Mouse (Mus musculus) T-cell, adult 2 months (primary cell): ENCODE data around the gene Mgrn1.

Experiments used
- DNase-seq: peaks from one replicate; pipeline ENCODE4 v3.0.0; 2022; ENCODE audit warnings: low spot score

Gene Mgrn1

DNA sequence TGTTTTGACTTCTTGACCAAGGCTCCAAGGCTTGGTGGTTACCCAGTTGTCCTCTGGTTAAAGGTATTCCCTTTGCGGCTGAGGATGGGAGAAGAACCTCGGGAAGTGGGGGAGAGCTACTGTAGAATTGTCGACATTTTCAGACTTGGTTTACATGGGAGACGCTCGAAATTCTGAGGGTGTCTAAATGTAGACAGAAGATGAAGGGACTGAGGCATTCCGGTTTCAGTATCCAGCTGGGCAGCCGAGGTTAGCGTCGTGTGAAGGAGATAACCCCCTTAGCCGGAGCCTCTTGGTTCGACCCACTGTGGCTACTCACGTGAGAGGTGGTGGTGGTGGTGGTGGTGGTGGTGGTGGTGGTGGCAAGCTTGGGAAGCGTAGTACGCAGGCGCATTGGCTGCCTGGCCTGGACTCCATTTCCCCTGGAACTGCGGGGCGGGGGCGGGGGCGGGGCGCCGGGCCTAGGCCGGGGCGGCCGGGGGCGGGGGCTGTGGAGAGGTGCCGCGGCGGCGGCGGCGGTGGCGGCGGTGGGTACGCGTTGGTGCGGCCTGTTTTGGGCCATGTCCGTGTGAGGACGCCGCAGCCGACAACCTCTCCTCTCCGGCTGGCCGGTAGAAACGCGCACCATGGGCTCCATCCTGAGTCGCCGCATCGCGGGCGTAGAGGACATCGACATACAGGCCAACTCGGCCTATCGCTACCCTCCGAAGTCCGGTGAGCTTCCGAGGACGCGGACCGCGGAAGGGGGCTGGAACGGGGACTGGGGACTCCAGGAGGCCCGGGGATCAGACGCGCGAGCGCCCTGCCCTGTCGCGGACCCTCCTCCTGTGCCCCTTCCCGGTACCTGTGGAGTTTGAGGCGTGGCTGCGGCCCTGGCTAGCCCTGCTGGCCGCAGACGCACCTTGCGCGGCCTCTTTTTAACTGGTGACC is at the start of gene Mgrn1:
Mgrn1 (plus strand) TSS at position 490 of the 930 bp plus-strand sequence.
- DNase-seq, result peak; percentile 76

DNA sequence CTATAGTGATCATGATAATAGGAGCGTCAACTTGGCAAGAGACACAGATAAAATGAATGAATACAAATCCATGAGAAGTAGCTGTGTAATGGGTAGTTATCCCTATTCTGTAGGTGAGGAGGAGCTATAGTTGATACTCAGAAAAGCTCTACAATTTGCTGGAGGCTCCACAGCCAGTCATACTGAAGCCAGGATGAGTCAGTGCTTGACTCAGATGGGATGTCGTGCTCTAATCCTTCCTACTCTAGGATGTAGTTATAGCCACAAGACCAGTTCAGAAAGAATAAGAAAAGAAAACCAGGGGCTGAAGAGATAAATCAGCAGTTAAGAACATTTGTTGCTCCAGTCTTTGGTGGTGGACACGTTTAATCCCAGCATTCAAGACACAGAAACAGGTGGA is 48.4 kb upstream of the Mgrn1 start:
- no peak for DNase-seq

DNA sequence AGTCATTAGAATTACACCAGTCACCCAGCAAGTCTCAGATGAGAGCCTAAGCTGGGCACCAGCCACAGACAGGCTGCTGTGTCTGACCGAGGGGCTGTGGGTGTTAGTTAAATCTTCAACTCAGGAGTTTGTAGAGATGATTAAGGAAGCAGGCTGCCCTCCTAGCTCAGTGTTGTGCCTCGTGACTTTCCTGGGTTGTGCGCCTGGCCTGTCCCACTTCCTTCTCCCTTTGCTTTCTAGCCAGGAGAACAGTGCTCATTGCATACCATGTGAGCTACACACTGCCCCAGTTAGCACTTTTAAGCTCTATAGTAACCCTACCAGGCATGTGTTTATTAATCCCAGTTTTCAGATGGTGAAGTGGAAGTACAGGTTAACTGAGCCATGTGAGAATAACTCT is 46.5 kb upstream of the Mgrn1 start:
- no peak for DNase-seq

DNA sequence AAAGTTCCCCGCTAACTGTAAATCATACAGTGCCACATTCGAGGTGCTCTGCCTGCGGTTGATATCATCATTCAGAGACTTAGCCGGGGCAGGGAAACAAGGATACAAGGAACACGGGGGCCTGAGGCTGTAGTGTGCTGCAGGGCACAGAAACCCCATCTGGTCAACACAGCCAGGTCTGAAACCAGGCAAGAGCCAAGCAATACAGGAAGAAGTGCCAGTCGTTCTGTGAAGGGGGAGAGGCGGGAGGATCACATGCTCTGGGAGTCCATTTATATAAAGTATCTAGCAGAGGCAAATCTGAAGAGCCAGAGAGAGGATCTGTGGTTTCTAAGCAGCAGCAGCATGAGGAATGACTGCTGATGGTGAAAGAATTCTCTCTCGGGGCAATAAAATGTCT is 45.8 kb upstream of the Mgrn1 start:
- DNase-seq, result no peak

DNA sequence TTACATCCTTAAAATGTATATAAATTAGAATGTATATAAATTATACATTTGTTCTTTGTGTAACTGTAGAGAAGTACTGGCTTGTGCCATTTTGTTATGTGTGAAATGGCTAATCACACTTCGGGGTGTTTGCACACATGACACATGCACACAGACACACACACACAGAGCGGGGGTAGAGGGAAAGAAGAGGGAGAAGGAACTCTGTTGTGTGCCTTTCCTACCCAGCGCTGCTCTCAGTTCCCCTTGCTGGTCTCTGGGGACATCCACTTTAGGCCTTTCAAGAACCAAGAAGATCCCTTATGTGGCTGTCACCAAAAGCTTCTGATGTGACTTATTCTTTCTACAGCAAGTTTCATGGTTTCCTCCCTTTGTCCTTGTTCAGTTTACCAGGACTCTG is 39.0 kb upstream of the Mgrn1 start:
- no peak for DNase-seq

DNA sequence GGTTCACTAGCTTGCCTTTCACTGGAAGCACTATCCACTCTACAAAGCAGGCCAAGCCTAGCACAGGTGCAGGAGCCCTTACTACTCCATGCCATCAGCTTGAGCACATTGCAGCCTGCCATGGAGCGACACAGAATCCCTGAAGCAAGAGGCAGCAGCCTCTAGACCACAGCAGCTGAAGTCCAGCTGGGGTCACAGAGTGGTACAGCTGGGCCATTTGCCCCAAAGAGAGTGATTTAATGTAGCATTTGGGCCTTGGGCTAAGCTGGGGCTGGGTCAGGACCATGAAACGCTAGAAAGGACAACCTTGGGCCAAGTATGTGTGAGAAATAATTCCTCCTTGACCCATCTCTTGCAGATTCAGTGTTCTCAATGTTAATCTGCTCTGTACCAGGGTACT is 38.0 kb upstream of the Mgrn1 start:
- DNase-seq, result no peak

DNA sequence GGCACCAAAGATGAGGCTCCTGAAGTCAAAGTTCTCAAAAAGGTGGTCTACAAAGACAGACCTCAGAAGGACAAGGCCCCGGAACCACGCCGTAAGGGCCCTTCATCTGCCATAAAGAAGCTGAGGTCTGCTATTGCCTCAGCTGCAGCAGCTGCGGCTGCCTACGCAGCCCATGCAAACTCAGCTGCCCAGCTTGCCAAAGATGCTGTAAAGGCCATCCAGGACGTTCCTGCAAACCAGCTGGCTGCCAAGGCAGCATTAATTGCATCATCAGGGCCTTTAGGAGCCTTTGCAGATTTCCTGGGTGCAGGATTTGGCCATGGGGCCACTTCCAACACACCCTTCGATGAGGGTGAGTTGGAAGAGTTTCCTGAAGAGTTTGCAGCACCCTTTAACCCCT is 35.7 kb upstream of the Mgrn1 start:
- no peak for DNase-seq

DNA sequence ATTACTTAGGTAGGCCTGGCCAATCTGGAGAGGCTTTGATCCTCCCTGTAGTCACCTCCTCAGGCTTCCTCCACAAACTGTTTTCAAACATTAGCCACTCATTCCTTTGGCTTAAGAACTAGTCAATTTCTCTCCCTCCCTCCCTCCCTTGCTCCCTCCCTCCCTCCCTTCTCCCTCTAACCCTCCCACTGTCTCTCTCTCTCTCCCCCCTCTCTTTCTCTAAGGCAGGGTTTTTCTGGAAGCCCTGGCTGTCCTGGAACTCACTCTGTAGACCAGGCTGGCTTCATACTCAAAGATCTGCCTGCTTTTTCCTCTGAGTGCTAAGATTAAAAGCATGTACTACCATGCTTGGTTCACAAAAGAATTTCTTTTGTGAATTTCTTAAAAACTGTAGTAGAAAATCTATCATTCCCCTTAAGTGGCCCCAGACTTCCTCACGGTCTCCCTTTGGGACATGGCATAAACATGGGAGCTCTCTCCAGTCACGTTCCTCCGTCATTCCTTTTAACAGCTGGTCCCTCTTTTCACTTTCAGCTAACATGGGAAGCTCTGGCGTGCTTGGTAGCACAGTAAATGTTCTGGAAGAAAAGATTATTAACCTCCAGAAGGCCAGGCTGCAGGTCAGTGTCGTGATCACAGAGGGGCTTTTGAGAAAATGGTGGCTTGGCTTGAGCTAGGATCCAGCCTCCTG is 35.0 kb upstream of the Mgrn1 start:
- no peak for DNase-seq

DNA sequence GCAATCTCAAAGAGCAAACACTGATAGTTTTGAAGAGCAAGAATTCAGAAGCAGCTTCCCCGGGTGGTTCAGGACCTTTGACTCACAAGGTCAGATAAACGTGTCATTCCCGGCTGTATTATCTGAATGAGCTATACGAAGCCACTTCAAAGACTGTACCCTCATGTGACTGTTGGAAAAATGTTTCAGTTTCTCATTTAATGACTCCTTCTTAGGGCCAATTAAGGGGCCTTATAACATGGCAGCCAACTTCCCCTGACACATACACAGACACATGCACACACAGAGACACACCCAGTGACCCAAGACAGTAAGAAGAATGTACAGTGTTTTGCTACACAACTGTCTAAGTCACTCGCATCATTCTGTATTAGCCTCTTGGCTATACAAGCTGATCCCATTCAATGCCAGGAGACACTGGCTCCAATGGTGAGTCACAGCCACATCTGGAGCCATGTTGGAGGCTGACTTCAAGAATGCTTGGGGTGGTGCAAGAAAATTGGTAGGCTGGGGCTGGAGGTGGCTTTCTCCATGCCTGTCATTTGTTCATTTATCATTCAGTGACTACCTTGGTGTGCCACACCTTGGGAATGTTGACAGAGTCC is 30.9 kb upstream of the Mgrn1 start:
- DNase-seq, result no peak

DNA sequence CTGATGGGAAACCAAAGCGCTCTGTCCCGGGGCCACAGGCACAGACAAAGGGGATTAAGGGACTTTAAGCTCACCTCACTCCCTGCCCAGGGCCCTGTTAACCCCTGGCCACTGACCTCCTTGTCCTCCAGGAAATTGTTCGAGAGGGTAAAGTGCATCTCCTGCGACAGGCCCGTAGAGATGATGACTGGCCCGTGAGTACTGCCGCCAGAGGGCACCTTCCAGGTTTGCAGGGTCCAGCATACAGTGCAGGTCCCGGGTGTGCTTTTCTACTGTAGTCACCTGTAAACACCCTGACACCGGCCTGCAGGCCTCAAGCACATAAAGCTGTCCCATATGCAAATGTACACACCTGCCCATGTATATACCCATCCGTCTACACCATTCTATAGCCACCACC is 24.7 kb upstream of the Mgrn1 start:
- no peak for DNase-seq

DNA sequence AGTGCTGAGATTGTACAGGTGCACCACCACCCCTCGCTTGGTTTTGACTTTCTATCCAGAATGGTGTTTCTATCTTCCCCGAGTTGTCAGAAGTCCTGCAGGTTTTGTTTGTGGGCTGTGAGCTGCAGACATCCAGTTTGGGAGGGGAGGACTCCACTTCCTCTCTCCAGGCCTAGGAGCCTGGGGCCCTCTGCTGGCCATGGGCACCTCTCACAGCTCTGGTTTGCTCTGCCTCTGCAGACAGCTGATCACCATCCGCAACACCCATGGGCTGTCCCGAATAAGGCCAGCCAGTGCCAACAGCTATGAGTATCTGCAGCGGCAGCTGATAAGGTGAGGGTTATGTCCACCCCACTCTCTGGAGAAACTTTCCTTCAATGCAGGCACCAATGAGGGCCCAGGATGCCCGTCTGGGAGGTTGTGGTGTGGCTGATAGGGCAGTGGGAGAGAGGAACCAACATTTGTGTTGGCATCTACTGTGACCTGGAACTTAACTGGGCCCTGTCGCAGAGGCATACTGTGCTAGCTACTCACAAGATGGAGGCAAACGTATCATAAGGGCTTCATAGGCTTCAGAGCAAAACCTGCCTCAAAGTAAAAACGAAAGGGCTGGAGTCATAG is 23.1 kb upstream of the Mgrn1 start:
- peak; percentile 63 for DNase-seq

DNA sequence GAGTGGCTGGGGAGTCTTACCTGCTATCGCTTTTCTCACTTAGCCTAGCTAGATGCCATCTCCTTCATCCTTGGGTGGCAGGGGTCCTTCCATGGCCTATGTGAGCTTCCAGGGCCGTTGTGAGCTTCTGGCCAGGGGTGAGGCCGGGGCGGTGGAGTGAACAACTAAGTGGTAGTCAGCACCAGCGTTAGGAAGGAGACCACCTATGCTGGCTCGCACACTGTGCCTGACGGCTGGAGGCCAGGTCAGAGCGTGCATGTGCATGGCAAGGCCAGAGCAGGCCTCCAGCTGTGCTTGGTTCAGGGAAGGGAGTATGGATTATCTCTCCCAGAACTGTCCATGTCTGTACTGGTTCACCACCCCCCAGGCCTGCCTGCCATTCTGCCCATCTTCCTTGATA is 22.3 kb upstream of the Mgrn1 start:
- DNase-seq, result no peak

DNA sequence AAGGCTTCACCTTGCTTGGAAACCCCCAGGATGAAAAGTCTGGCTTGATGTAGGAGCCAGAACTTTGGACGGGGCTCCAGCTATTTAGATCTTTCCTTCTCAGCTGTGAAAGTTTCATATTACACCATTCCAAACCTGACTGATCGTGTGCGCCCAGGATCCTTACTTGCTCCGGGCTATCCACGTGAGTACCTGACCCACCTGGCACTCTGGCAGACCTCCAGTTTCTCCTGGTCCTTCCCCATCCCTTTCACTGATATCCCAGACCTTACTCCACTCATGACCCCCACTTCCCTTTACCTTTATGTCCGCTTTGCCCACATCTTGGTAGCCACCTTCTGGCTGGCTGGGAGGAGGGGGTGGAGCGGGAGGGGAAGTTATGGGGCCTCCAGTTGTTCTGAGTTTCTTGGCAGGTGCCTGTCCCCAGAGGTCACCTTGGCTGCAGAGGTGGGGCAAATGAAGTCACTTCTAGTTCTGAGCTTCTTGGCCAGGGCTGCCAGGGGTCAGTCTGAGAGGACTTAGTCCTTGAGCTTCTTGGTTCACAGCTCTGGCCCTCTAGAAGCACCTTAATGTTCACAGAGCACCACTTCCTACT is 19.9 kb upstream of the Mgrn1 start:
- no peak for DNase-seq

DNA sequence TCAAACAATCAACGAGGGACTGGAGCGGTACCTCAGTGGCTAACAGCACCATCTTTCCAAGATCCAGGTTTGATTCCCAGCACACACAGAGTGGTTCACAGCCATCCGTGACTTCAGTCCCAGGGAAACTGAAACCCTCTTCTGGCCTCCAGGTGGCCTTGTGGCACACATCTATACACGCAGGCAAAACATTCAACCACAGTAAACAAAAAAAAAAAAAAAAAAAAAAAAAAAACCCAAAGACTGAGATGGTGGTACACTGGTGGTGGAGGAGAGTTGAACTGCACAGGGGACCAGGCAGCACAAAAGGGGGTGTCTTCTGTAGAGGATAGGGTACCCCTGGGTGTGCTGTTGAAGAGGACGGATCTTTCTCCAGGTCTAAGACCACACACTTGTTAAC is 15.6 kb upstream of the Mgrn1 start:
- no peak for DNase-seq

DNA sequence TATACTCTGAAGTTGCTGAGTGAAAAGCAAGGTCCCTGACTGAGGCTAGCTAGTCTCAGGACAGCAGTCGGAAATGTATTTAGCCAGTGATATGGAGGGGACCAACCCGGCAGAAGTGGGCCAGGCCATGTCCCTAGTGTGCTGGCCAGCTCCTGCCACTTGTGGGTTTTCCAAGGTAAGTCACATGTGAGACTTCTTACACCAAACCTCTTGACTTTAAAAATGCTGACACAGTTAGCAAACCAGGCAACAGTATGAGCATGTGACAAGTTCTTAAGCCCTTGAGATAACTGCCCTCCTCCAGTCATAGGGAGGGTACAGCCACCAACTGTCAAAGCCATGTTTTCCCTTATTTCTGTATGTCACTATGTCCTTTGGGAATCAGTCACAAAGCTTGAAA is 14.1 kb upstream of the Mgrn1 start:
- DNase-seq, result no peak

DNA sequence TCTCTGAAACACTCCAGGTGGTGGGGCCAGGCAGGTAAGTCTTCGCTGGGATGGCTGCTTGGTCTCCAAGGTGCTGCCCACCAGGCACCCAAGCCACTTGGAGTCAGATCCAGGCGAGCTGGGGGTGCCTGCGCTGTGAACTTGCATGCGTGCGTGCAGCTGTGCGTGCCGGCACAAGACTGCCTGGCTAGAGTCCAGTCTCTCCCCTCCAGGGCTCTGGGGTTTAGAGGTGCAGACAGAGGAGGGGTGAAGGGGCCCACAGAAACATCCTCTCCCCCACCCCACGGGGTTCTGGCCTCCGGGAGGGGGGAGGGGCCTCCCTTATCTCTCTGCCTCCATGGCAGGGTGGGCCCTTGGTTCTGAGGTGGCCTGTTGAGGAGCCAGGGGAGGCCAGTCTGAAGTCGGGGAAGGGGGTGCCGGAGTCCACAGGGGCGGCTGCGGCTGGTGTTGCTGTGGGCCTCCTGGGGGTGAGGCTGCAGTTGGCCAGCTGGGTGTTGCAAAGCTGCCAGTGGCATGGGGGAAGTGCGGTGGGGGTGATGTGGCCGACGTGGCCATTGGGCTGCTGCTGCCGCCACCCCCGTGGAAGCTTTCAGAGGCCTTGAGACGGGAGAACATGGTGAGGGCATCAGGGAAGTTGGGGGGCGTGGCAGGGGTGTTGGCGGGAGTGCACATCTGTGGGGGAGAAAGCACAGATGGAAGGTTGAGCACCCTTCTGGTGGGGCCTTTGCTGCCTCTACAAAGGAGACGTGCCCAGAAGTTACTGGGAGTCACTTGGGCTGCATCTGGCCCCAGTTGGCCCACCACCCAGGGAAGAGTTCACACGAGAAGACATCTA is 10.6 kb upstream of the Mgrn1 start:
- no peak for DNase-seq

DNA sequence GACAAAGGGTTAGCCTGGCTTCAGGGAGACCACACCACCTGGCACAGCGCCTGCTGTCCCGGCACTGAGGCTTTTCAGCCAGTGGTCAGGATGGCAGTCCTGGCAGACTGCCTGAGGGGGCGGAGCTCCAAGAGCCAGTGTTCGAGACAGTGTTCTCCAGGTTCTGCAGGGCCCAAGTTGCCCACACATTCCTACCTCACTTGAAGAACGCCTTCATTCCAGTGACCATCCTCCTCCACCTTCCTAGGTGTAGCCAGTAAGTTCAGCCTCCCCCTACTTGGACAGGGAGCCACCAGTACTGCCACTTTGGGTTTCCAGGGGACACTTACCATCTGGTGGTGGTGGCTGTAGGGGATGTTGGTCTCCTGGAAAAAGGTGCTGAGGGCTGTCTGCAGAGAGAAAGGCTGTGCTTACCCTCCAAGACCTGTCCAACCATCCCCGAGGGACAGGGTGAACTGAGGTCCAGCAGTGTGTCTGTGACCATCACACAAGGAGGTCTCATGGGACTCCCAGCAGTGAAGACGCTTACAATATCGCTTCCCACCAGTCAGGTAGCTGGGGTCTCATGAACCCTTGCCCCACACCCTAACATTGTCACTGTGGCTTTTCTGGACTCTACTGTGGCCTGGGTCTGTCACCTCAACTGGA is 9.9 kb upstream of the Mgrn1 start:
- DNase-seq, result no peak

DNA sequence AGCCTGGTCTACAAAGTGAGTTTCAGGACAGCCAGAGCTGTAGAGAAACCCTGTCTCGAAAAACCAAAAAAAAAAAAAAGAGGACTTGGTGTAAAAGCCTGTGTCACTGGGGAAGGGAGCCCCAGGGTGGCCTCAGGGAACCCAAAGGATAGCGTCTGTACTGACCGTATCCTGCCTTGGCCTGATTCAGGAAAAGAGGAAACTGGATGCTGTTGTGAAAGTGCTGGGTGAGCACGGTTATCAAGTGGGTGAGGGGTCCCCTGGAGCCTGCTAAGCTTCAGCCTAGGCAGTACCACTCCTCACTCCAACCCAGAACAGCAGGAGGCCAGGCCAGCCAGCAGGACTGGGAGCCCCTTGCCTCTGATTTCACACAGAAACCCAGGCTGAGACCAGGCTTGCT is 8.9 kb upstream of the Mgrn1 start:
- no peak for DNase-seq

DNA sequence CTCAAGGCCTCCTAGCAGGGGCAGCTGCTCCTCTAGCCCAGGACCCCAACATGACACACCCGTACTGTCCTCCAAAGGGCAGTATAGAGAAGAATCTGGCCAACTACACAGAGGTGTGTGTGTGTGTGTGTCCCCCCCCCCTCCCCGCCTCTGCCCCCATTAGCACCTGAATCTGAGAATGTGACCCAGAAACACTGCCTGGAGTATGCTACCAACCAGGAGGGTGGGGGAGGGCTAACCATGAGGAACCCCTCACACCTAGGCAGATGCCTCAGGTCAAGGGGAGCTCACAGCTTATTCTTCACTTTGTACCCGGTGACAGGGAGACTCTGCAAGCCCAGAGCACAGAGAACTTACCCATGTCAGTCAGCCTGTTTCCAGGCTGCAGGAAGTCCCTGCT is 8.3 kb upstream of the Mgrn1 start:
- no peak for DNase-seq

DNA sequence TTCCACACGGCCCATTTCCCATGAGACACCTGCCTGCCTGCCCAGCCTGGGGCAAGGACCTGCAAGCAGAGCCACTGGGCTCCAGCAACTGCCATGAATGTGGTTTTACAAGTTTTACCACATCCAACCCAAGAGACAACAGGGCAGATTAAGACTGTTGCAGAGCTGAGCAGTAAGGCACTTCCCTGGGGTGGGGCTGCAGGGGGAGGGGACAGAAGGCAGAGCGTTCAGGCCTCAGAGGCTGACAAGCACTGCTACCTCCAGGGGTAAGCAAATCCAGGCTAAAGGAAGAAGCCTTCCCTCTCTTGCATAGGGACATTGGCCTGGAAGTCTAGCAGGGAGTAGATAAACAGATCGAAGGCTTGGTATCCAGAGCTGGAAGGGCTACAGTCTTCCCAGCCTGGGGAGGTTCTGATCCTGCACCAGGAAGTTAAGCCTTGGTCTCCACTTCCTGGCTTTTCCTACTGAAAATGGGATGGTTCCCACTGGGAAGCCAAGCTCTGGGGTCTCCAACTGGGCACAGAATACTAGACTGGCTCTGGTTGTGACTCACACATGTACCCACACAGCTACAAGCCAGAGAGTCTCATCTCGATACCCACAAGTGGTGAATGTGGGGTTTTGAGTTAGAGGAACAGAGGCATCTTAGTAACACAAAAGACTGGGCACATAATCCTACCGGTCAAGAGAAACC is 7.7 kb upstream of the Mgrn1 start:
- DNase-seq, result peak; percentile 82
